Mouse (Mus musculus): Measurements from ENCODE around the gene Usp7.

DNA sequence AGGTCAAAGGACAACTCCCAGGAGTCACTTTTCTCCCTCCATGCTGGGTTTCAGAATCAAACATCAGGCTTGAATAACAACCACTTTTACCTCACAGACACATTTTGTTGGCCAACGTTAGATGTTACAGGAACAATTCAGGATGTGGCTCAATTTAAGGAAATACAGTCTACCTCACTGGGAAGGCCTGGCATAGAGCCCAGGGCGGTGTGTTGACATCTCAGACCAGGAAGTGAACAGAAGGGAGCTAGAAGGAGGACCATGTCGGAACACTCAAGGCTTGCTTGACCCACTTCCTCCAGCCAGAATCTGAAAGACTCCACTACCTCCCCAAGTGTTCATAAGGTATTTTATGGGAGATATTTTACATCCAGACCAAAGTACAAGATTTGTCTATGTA, 7.4 kb downstream of the Usp7 start:
- TF ChIP-seq TCF12 (IDR thresholded peaks at IDR 0.05; ENCODE audit: low read depth, low read length) (no peak), CTCF (IDR thresholded peaks at IDR 0.05 in 2 of 3, conservative IDR thresholded peaks at IDR 0.05 in 1 of 3; ENCODE audit: control insufficient read depth in 1 of 3, insufficient read depth in 1 of 3, low read depth in 2 of 3, low read length in 3 of 3, poor library complexity in 1 of 3, severe bottlenecking in 1 of 3) (no peak), HCFC1 (IDR thresholded peaks at IDR 0.05; ENCODE audit: low read depth, low read length) (no peak), SIN3A (IDR thresholded peaks at IDR 0.05; ENCODE audit: low read length) (no peak)

Data from MEL (cell line).